Mouse (Mus musculus) kidney, postnatal 14 days (tissue): ENCODE data around the gene Zfp277.

Experiments
- DNase-seq: peaks from one replicate; pipeline ENCODE4 v3.0.0; 2022; ENCODE audit warnings: mixed read lengths

Zfp277 gene

GRCm38 (mm10) chr12:40348251-40348650 lies 97.5 kb downstream of the Zfp277 start:
- no peak for DNase-seq

GRCm38 (mm10) chr12:40347060-40347698 lies 98.5 kb downstream of the Zfp277 start:
- DNase-seq: no peak

GRCm38 (mm10) chr12:40341443-40341842 lies 104.3 kb downstream of the Zfp277 start:
- peak; percentile 53 for DNase-seq

GRCm38 (mm10) chr12:40335303-40335702 lies 110.4 kb downstream of the Zfp277 start:
- DNase-seq: peak; percentile 14

GRCm38 (mm10) chr12:40331467-40331866 lies 114.2 kb downstream of the Zfp277 start:
- DNase-seq: no peak

- peak; percentile 66 for DNase-seq
Measured at GRCm38 (mm10) chr12:40327012-40327660, 118.6 kb downstream of the Zfp277 start.

- no peak for DNase-seq
Measured at GRCm38 (mm10) chr12:40325582-40325981, 120.1 kb downstream of the Zfp277 start.

GRCm38 (mm10) chr12:40324819-40325218 lies 120.9 kb downstream of the Zfp277 start:
- no peak for DNase-seq

- no peak for DNase-seq
Measured at GRCm38 (mm10) chr12:40315146-40315545, 130.6 kb downstream of the Zfp277 start.

GRCm38 (mm10) chr12:40303960-40304359 lies 141.7 kb downstream of the Zfp277 start:
- DNase-seq: peak; percentile 34

- no peak for DNase-seq
Measured at GRCm38 (mm10) chr12:40298636-40299035, 147.1 kb downstream of the Zfp277 start.

- DNase-seq: peak; percentile 40
Measured at GRCm38 (mm10) chr12:40286539-40286938, 159.2 kb downstream of the Zfp277 start.

GRCm38 (mm10) chr12:40280596-40281325 lies 164.9 kb downstream of the Zfp277 start:
- DNase-seq: peak; percentile 48

- no peak for DNase-seq
Measured at GRCm38 (mm10) chr12:40277581-40277980, 168.1 kb downstream of the Zfp277 start.

GRCm38 (mm10) chr12:40274931-40275330 lies 170.8 kb downstream of the Zfp277 start:
- no peak for DNase-seq

- no peak for DNase-seq
Measured at GRCm38 (mm10) chr12:40273339-40273738, 172.4 kb downstream of the Zfp277 start.

GRCm38 (mm10) chr12:40272710-40273109 lies 173.0 kb downstream of the Zfp277 start:
- DNase-seq: no peak

GRCm38 (mm10) chr12:40268313-40268712 lies 177.4 kb downstream of the Zfp277 start:
- DNase-seq: no peak
